Mouse (Mus musculus) 3T3-L1 (cell line): ENCODE measurements around the gene Serpinb1a.
A peak's percentile ranks its signal among the peaks of the same experiment; 100 is the strongest.

ENCODE experiments used
- DNase-seq: peaks from one replicate; pipeline ENCODE4 v3.0.0-alpha.2; 2015; ENCODE audit warnings: low read depth, low spot score

Gene Serpinb1a

DNA sequence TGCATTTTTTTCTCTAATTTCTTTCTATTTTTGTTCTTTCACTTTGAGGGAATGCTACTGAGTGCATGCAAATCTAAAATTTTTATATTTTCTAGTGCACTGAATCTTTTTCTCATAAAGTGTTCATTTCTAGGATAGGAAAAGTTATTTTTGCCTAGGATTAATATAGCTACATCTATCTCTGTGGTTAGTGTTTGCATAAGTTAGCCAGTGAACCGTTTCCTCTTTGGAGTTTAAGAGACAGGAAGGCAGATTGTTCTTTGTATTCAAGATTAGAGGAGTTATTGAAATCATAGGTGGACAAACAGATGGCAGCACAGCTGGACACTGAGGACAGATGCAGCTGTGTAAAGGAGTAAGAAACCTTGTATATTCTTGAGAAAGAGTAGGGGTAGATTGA is 11.7 kb downstream of the Serpinb1a start:
- no peak for DNase-seq

DNA sequence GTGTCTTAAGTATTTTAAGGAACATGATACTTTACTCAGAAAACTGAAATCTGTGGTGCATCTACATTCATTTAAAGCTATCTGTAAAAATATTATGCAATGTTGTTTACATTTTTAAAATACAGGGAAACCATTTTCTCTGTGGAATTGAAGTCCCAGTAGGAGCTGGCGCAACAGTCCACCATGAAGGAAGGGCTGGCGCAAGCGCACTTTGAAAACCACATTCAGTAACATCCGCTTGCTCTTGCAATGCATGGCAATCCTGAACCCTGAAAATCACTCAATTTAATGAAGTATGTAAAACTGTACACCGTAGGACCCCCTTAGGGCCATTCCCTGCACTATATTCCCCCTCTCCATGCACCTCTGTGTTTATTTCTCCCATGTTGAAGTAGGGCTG is 16.5 kb downstream of the Serpinb1a start:
- no peak for DNase-seq

DNA sequence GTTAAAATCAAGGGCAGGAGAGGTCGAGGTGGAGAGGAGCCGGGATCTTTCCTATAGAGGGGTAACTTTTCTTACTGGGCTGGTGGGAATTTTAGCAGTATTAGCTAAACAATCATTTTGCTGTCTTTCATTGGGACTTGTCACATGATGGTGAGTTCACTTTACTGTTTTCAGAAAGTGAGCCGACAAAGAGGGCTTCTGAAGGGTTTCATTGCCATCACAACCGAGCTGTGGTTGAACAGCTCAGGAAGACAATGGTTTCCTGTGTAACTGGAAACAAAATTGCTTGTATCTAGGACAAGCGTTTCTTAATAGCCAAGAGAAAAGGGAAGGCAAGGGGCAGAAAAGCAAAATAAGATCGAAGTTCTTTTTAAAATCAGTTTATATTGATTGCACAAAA is 17.7 kb downstream of the Serpinb1a start:
- no peak for DNase-seq

DNA sequence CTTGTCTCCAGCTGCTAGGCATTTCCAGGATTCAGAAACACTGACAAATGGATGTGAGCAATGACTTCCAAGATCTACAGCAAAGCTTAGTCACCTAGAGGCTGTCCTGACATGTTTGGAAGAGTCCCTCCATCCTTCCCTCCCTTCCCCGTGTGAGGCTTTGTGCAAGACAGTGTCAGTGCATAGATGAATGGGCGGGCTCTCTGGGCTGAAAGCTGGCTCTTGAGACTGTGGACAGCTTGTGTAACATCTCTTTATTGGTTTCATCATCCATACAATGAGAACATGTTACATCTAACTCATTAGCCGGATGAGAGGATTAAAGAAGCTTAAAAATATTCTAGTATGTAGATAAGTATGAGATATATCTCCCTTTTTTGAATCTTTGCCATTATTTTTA is 18.2 kb downstream of the Serpinb1a start:
- DNase-seq, result no peak

DNA sequence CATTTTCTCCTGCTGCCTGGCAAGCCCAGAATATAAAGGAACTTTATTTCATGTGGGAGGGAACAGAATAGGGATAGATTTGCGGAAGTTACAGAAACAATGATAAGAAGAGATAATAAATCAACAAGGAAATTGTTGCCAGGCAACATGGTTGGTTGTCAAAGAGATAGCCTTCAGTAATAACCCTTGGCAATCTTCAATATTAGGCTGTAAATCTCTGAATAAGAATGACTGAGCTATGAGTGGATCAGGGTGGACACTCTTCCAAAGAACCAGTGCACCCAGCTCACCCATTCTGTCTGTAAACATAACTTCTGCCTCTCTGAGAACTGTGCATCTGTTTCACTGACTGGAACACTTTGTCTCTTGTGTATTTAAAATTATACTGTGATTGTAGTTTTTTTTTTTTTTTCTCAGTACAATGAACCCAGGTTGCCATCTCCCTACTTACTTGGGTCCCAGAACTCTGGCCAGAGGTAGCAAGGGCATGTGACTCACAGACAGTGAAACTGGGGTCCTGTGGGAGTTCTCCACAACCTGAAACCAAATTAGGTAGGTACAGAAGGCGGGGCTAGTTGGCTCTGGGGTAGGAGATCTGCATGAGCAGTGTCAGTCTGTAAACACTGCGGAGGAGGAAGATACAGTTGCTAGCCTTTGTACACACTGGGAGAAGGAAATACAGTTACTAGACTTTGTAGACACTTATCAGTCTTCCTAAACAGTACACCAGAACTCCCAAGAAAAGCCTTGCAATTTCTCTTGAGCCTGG is 19.3 kb downstream of the Serpinb1a start:
- no peak for DNase-seq

DNA sequence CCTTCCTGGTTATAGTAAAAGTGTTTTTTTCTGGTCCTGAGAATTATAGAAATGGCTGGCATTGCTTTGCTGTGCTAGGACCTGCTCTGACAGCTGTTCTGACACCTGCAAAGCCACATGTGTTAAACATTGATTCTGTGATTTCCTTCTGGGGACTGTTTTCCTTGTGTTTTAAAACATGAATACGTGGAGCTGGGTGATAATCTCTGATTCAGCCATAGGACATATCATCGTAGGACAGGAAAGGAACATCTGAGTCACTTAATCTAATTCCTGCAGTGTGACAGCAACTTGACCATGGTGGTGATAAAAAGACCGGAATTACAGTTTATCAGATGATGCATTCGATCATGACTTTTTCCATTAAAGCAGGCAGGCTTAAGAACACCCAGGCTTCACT is 22.1 kb downstream of the Serpinb1a start:
- no peak for DNase-seq

DNA sequence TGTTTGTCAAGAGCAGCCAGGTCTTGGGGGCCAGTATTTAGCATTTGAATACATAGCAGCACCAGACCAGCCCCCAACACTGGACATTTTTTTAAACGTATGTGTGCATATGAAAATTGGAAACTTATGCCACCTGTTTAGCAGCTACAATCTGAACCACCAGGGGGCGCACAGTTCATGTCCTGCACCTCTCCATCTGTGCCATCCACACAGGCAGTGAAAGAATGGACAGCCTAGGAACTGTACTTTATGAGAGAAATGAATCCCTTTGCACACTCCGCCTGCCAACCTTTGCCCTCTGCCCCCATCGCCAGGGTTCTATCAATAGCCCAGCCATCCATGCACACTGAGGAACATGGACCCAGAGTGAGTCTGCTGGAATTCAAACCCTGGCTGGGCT is 23.0 kb downstream of the Serpinb1a start:
- DNase-seq, result peak; percentile 77

DNA sequence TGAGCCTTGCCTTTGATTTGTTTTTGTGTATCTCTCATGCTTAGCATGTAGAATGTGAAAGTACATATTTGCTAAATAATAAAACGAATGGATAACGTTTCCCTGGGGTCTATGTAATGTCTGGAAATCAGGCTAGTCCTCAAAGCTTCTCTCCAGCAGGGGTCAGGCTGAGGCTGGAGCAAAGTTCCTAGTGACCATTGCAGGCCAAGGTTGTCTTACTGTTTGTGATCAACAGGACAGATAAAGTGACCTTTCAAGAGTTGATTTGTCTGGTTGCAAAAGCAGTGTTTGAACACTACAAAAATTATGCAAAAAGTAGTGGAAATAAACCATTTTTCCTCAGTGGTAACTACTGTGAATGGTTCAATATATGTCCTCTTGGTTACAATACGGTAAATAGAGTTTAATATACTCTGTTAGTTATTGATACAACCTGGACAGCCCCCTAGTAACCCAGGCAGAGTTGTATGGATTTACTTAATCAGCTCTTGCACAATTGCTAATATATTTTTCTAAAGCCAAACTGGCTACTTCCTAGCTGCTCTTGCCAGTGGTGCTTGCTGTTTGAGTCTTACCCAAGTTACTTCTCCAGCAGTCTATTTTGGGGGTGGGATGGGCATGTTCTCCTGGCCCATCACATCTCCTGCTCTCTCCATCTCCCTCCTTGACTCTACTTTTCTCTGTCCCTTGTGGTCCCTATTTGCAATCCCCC is 23.7 kb downstream of the Serpinb1a start:
- peak; percentile 21 for DNase-seq

DNA sequence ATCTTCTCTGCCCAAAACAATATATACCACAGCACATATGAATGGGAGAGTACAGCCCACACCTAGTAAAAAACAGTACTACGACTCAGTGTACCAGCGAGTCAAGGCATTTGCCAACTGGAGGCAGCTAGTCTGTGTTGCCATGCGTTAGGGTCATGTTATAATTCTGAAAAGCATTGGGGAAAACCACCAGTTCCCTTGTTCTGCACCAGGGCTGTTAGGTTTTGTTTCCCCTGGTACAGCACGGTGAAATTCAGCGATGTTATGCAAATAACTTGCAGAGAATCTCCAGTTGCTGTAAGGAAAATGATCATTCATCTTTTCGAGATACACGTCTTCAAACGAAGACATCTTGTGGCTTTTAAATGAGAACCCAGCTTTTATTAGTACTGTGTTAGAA is 25.4 kb downstream of the Serpinb1a start:
- no peak for DNase-seq

DNA sequence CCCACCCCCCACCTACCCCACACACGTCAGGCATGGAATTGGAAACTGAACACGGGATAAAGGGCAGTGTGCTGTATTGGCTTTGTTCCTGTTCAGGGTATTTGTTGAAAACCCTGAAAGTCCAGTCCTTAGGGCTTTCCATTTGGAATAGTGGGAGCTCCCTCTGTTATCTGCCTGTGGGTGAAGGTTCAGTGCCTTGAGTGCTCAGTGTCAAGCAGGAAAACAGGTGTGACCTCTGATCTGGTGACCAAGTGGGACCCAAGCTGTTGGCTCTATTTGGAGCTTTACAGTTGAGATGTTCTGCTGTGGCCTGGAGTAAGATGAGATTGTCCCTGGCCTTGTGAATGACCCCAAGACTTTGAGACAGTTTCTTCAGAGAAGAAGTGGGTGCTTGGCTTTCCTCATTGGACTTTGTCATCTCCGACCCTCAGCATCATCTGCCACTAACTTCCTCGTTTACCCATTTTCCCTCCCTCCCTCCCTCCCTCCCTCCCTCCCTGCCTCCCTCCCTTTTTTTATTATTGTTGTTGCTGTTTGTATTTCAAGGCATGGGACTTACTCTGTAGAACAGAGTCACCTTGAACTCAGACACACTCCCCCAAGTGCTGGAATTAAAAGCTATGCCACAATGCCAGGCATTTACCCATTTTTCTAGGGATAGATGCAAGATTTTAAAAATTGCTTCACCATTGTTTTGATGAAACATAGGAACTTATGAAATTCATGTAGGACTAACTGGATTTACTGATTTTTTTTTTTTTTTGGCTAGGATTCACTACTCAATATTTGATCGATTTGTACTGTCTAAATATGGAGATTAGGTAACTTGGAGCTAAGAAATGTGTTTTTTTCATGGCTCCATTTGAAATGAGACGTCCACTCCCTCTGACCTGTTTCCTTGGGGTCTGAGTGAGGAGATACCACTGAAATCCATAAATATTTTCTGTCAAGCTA is 26.3 kb downstream of the Serpinb1a start:
- no peak for DNase-seq

DNA sequence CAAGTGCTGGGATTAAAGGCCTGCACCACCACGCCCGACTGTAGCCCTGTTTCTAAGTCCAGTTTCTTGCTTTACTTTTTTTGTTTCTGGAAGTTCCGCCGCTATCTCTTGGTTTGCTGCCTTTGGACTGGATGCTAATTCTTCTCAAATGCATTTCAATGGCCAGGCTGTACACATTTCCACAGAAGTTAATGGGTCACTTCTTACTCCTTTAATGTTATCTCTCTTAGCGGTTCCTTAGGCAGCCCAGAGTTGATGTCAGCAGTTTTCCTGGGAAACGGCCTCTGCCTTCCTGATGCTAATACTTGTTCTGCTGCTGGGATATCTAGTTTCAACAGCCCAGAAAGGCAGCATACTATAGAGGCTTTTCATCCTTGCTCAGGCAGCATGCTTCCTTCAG is 27.9 kb downstream of the Serpinb1a start:
- DNase-seq, result no peak

DNA sequence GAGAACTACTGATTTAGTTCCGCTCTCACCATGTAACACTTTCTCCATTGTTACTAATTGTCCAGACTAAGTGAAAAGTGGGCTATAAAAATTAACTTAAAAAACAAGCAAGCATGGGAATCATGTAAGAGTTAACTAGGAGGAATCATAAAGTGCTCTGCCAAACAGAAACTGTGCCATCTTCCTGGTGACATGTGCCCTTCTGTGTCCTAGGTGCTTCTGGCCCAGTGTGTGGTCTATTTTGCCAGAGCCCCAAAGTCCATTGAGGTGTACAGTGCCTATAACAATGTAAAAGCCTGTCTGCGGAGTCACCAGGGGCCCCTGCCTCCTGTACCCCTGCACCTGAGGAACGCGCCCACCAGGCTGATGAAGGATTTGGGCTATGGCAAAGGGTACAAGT is 29.3 kb downstream of the Serpinb1a start:
- DNase-seq, result no peak

DNA sequence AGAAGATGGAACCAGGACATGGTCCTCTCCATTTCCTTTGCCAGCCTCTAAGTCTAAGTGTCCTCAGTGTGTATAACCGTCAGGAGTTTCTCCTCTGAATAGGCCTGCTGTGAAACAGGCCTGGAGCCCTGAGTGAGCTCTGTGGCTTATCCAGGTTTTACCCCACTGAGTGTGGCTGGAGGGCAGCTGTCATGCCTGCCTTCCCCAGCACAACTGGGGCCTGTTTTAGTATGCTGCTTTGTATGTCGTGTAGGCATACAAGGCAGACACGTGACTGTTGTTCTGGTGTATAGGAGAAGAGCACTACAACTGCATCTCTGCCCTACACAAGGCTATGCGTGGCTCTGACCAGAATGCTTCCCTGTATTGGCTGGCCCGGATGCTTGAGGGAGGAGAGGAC is 31.1 kb downstream of the Serpinb1a start:
- no peak for DNase-seq

DNA sequence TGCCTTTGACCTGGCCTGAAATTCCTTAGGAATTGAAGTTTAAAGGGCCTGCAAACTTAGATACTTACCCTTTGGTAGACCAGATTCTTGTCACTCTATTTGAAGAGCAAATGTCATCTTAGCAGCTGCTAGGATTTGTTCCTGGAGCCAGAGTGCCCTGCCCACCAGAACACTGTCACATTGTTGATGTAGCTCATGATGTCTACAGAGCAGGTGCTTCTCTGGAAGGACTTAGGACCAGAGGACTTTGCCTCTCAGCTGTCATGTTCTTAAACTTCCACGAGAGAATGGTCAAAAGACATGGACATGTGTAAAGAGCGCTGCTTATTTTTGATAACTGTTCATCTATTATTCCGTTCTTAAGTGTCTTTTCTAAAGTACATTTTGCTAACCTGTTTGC is 31.7 kb downstream of the Serpinb1a start:
- DNase-seq, result no peak

DNA sequence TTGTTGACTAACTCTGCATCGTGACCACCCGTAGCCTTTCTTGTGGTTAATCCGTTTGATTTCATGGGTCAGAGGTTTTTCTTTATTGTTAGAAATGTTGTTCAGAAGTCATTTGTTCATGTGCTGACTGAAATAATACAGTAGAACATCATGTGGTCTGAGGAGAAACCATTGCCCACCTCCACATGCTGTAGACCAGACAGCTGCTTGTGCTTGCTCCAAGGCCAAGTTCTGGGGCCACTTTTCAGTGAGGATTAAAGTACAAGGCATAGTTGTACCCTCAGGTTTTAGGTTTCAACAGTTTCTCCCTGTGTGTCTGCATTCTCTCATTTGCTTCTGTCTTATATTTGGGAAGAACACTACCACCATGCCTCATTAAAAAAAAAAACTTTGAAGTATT is 43.4 kb downstream of the Serpinb1a start:
- no peak for DNase-seq

DNA sequence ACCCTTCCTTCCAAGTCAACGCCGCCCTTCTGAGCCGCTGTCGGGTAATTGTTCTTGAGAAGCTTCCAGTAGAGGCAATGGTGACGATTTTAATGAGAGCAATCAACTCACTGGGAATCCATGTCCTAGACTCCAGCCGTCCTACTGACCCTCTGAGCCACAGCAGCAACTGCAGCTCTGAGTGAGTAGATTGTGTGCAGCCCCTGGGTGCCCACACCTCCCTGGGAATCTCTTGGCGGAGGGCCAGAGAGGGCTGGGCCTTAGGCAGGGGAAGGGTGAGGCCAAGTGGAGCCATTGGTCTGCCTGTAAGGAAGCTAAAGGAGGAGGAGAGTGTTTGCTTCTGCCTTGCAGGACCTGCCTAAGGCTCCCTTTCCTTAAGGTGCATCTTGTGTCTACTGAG is 44.2 kb downstream of the Serpinb1a start:
- no peak for DNase-seq

DNA sequence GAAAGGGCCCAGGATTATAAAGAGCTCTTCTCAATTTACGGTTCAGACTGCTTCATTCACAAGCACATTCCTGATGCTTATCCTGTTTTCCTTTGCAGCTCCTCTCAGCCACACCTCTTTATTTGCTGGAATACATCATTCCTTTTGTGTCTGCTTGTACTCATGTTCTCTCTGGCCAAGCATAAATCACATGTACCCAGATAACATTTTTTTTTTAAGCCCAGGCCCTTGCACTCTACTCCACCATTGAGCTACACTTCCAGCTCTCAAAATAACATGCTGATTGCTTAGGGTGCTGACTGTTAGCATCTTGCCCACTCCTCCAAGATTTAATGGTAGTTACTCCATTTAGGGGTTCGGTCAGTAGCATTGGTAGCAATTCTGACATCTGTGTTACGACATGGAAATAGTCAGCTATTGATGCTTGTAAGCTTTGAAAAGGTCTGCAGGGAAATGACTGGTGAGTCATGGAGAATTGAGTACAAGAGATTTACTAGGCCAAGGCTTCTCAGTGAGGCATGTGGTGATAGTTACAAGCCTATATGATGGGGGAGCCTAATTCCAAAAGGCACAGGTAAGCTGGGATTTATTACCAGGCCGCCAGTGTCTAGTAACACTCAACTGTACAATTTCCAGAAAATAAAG is 47.2 kb downstream of the Serpinb1a start:
- DNase-seq, result peak; percentile 55

DNA sequence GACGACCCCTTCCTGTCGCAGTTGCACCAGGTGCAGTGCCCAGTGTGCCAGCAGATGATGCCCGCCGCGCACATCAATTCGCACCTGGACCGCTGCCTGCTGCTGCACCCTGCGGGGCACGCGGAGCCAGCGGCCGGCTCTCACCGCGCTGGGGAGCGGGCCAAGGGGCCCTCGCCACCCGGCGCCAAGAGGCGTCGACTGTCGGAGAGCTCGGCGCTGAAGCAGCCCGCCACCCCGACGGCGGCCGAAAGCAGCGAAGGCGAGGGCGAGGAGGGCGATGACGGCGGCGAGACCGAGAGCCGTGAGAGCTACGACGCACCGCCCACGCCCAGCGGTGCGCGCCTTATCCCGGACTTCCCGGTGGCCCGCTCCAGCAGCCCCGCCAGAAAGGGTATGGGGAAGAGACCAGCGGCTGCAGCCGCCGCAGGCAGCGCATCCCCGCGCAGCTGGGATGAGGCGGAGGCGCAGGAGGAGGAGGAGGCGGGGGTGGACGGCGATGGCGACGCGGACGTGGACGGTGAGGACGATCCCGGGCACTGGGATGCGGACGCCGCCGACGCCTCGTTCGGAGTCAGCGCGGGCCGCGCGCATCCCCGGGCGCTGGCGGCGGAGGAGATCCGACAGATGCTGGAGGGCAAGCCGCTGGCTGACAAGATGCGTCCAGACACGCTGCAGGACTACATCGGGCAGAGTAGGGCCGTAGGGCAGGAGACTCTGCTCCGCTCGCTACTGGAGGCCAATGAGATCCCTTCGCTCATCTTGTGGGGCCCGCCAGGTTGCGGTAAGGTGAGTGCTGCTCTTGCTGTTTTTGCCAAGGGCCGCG is 48.5 kb downstream of the Serpinb1a start, which contains the start of gene D930007J09Rik:
TSS of gene D930007J09Rik (minus strand) at position 591 of the 823 bp plus-strand sequence.
- peak; percentile 39 for DNase-seq

DNA sequence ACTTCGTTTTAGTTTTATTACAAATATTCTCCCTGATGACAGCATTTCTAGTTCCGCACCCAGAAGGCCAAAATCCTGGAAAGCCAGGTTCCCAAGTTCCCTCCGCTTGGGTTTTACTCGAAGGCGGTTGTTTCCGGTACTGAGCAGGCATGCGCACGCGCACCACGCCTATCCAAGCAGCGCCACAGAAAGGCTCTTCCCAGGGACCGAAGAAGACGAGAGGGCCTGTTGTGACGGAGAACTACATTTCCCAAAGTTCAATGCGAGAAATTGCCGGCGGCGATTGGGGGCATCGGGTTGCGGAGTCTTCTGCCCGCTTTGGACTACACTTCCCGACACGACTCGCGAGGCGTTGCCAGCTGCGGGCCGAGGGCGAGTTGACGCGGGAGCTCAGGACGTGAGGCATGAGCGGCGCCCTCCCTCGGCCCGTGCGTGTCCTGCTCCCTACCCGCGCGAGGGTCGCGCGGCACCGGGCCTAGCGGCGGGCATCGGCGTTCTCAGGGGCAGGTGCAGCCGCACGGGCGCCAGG is 49.2 kb downstream of the Serpinb1a start, which contains the start of gene Wrnip1:
TSS of gene Wrnip1 (plus strand) at position 346 of the 529 bp plus-strand sequence.
- peak; percentile 100 for DNase-seq

DNA sequence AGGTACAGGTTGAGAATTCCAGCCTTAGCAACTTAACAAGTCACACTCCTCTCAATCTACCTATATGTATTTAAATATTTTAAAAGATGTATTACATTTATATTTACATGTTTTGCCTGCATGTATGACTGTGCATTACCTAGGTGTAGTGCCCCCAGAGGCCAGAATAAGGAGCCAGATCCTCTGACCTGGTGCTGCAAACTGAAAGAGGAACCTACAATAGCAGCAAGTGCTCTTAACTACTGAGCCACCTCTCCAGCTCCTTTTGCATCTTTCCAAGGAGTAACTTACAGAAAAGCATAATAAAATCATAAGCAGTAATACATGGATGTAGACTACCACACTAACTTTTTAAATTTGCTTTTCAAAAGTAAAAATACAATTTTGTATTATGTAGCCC is 50.1 kb downstream of the Serpinb1a start:
- DNase-seq, result peak; percentile 57
